Mouse (Mus musculus) kidney, postnatal 10 days (tissue): Measurements from ENCODE around the gene Tbcb.
A peak's percentile ranks its signal among the peaks of the same experiment; 100 is the strongest.
"Not testable (repeated sequence)": the region's sequence is repeated elsewhere in the genome, so short reads cannot be mapped to it uniquely, and the experiment has no call there.

Source experiments
- DNase-seq: peaks from one replicate; pipeline ENCODE4 v3.0.0; 2021; ENCODE audit warnings: mixed read lengths

Gene Tbcb

GRCm38 (mm10) chr7:30231669-30232454, at the start of gene Tbcb, which contains the start of gene Polr2i:
Gene Tbcb, minus strand, starts transcription at chr7:30232272.
Gene Polr2i, plus strand, starts transcription at chr7:30231948.
- DNase-seq: peak; percentile 98

GRCm38 (mm10) chr7:30281522-30281921, 49.5 kb upstream of the Tbcb start:
- no peak for DNase-seq

GRCm38 (mm10) chr7:30280670-30281138, 48.6 kb upstream of the Tbcb start:
- peak; percentile 92 for DNase-seq

- peak; percentile 95 for DNase-seq
Observed at GRCm38 (mm10) chr7:30279951-30280669, 48.0 kb upstream of the Tbcb start, which contains the start of the genes Thap8 and Wdr62. Gene Thap8, plus strand, starts transcription at chr7:30280094. Gene Wdr62, minus strand, starts transcription at chr7:30280419.

GRCm38 (mm10) chr7:30279536-30279935, 47.5 kb upstream of the Tbcb start:
- no peak for DNase-seq

GRCm38 (mm10) chr7:30278911-30279310, 46.8 kb upstream of the Tbcb start:
- DNase-seq: no peak

- no peak for DNase-seq
Observed at GRCm38 (mm10) chr7:30274383-30274782, 42.3 kb upstream of the Tbcb start.

- no peak for DNase-seq
Observed at GRCm38 (mm10) chr7:30269641-30270040, 37.6 kb upstream of the Tbcb start.

- no peak for DNase-seq
Observed at GRCm38 (mm10) chr7:30266780-30267179, 34.7 kb upstream of the Tbcb start.

GRCm38 (mm10) chr7:30265935-30266334, 33.9 kb upstream of the Tbcb start:
- DNase-seq: no peak

GRCm38 (mm10) chr7:30265531-30265930, 33.5 kb upstream of the Tbcb start:
- no peak for DNase-seq

- no peak for DNase-seq
Observed at GRCm38 (mm10) chr7:30265041-30265440, 33.0 kb upstream of the Tbcb start.

GRCm38 (mm10) chr7:30251956-30252954, 20.2 kb upstream of the Tbcb start:
- DNase-seq: peak; percentile 43

GRCm38 (mm10) chr7:30237374-30237773, 5.3 kb upstream of the Tbcb start:
- DNase-seq: not testable (repeated sequence)

GRCm38 (mm10) chr7:30235625-30236024, 3.6 kb upstream of the Tbcb start, which contains the start of gene Ovol3:
Gene Ovol3, minus strand, starts transcription at chr7:30235725.
- no peak for DNase-seq

GRCm38 (mm10) chr7:30235091-30235490, 3.0 kb upstream of the Tbcb start:
- DNase-seq: no peak

GRCm38 (mm10) chr7:30234276-30234858, 2.3 kb upstream of the Tbcb start:
- DNase-seq: peak; percentile 69

- peak; percentile 38 for DNase-seq
Observed at GRCm38 (mm10) chr7:30233387-30233786, 1.3 kb upstream of the Tbcb start.

- DNase-seq: peak; percentile 81
Observed at GRCm38 (mm10) chr7:30232631-30233148, 618 bp upstream of the Tbcb start.

- no peak for DNase-seq
Observed at GRCm38 (mm10) chr7:30231328-30231668, 774 bp downstream of the Tbcb start.

- no peak for DNase-seq
Observed at GRCm38 (mm10) chr7:30224206-30224605, 7.9 kb downstream of the Tbcb start.

GRCm38 (mm10) chr7:30222205-30222604, 9.9 kb downstream of the Tbcb start:
- no peak for DNase-seq
